Mouse (Mus musculus): ENCODE results near the gene Prr23a3.

Gene Prr23a3

DNA sequence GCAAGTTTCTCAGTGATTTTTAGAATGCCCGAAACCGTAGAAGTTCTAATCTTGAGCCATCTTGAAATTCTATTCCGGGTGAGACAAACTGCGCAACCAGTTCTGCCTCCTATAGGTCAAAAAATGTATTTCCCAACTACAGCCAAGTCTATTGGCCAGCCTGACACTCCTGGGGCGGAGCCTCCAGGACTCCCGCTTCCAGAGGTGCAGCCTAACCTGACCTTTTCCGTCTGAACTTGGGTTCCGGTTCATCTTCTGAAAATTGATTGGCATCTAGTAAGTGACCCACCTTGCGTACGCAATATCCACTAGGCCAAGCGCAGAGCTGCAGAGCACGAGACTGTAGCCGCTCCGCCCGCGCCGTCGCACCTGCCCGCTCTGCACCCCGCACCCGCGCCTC is at the start of gene Prr23a3:
Prr23a3 (plus strand) TSS at position 197 of the 400 bp plus-strand sequence.
- DNase-seq (ENCODE audit: low read depth in 1 of 2, low spot score in 2 of 2) = no peak

DNA sequence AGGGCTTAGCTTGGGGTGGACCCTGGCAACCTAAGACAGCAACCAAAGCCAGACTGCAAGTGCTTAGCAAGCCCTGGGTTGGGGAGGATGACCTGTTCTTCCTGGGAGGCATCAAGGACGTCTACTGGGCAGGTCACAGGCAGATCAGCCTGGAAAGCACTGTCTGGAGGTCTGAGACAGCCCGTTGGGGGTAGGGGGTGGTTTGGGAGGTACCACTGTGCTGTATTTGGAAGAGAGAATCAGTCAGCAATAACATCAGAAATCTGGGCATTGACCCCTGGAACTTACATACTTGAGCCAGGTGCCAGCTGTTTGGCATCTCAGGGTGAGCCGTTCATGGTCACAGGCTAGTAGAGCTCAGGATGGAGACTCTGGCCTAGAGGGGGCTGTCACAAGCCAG is 48.5 kb upstream of the Prr23a3 start:
- DNase-seq (ENCODE audit: low read depth in 1 of 2, low spot score in 2 of 2) = no peak

DNA sequence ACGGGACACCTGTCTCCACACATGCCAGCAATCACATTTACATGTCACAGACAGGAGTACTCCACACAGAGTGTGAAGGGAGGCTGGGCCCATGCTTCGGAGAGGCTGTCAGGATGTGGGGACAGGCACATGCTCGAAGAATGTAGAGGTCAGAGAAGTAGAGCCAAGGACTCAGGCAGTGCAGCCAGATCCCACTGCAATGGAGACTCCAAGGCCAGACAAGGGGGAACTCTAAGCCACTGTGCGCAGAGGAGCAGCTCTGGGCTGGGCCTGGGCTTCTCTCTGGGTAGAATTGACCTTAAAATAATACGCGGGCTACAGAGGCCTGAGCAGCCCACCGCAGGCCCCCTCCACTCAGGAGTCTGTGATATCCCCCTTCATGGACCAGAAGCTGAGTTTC is 47.0 kb upstream of the Prr23a3 start:
- no peak for DNase-seq (ENCODE audit: low read depth in 1 of 2, low spot score in 2 of 2)

DNA sequence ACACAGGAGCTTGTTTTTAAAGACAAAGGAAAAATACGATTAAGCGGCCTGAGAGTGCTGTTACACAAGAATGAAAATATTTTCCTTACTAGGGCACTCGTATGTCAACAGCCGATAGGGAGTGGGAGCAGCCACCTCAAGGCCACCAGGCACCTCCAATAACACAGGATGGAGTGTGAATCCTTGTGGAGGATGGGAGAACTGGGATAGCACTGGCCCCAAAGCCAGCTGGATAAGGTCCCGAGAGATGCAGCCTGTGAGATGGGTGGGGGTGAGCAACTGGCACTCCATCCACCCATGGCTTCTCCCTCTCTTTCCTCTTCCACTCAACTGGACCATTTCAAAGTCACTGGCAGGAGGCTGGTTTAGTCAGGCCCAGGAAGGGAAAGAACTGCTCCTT is 45.6 kb upstream of the Prr23a3 start:
- no peak for DNase-seq (ENCODE audit: low read depth in 1 of 2, low spot score in 2 of 2)

DNA sequence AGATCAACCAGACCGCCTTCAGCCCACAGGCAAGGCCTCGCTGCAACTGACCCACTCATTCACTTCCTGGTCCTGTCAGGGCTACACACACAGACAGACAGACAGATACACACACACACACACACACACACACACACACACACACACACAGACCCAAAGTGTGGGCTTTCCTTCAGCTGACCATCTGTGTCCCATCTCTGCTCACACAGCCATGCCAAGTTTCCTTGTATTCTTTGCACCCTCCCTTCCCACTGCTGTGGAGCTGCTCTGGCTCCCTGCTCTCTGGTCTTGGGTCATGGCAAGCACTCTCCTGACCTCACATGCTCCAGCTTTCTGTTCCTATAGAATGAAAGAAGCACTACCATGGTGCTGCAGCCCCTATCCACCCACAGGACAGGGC is 45.1 kb upstream of the Prr23a3 start:
- no peak for DNase-seq (ENCODE audit: low read depth in 1 of 2, low spot score in 2 of 2)

DNA sequence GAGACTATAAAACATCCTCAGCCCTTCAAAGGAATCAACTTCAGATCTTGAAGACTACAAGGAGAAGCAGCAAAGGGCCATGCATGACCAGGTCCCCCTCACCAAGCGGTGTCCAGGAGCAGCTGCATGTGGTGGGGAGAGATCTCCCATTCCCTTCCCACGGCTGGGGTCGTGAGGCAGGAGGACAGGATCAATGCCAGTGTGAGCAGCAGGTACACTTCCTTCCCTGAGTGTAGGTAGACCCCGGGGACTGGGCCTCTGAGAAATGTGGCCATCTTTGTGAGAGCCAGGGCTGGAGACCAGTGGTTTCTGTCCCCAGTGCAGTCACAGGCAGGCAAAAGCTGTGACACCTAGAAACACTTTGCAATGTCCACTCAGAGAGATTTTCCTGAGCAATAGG is 44.1 kb upstream of the Prr23a3 start:
- DNase-seq (ENCODE audit: low read depth in 1 of 2, low spot score in 2 of 2) = no peak

DNA sequence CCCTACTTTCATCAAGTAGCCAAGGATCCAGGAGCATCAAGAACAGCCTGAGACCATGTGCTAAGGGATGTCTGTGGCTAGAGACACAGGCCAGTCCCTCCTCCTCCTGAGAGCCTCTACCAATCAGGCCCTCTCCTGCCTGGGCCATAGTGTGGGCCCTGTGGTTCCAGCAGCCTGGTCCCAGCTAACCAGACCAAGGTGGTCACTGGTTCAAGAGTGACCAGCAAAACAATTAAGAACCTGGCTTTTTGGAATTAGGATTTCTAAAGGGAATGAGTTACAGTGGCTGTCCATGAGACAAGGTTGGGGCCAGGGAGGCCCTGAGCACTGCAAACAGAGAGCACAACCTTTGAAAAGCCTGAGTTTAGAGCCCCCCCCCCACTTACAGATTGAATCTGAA is 43.5 kb upstream of the Prr23a3 start:
- no peak for DNase-seq (ENCODE audit: low read depth in 1 of 2, low spot score in 2 of 2)

DNA sequence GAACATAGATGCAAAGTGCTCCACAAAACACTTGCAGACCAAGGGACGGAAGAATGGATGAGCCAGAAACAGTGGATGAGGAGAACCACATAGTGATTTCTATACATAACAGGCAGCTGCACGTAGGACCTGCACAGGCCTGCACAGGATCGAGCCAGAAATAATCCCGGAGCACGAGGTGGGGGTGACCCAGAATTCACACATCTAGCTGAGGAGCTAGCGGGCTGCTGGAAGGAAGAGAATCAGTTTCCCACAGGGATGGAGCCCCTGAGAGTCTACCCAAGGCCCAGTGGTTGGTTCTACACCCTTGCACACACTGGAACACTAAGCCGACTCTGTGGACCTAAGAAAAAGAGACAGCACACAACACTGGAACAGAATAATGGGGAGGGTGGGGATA is 40.8 kb upstream of the Prr23a3 start:
- no peak for DNase-seq (ENCODE audit: low read depth in 1 of 2, low spot score in 2 of 2)

DNA sequence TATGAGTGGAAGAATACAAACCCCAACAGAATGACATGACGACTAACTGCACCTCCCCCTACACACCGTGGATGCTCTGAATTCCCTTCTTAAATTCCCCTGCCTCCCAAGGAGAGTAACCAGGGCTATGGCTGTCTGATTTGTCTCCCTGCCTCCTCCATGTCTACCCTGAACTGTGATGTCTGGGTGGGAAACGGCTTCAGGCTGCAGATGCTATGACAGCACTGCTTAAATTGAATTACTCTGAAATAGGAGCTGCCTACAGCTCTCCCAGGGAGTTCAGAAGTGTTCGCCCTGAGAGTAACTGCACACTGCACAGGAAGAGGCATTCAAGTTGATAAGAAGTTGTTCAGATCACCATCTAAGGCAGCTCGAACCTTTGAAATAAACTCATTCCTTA is 35.1 kb upstream of the Prr23a3 start:
- no peak for DNase-seq (ENCODE audit: low read depth in 1 of 2, low spot score in 2 of 2)

DNA sequence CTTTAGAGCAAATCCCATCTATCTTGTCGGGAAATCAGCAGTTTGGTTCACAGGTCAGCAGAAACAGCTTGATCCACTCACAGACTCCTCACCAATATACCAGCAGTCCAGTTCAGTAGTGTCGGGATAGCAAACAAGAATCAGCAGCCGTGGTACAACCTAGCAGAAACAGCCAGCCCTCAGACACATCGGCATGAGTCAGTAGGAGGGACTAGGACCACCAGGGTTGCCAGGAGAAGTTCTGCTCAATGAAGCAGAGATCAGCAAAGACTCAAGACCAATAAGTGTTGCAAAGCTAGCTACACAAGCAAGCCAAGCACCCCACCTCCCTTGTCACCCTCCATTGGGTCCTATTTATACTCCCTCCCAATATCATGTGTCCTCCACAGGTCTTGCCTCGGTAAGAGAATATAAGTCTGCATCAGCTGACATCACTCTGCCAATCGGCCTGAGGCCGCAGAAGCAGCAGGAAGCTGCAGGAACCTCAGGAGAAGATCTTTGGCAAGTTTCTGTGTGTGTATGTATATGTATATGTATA is 27.0 kb upstream of the Prr23a3 start:
- no peak for DNase-seq (ENCODE audit: low read depth in 1 of 2, low spot score in 2 of 2)

DNA sequence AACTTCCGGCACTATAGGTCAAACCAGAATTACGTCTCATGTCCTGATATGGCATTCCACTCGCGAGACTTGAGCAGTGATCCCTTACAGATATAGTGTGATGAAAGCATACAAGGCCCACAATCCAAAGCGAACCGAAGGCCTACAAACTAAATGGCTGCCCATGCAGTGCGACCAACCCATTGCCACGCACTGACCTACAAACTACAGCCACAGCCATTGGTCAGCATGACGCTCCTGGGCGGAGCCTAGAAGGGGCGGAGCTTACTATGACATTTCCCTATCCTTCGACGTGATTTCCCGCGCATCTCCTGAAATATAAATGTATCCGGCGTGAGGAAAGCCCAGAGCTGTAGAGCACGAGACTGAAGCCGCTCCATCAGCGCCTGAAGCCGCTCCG is 22.4 kb upstream of the Prr23a3 start, which contains the start of gene Prr23a1:
Prr23a1 (plus strand) TSS at position 387 of the 400 bp plus-strand sequence.
- no peak for DNase-seq (ENCODE audit: low read depth in 1 of 2, low spot score in 2 of 2)

DNA sequence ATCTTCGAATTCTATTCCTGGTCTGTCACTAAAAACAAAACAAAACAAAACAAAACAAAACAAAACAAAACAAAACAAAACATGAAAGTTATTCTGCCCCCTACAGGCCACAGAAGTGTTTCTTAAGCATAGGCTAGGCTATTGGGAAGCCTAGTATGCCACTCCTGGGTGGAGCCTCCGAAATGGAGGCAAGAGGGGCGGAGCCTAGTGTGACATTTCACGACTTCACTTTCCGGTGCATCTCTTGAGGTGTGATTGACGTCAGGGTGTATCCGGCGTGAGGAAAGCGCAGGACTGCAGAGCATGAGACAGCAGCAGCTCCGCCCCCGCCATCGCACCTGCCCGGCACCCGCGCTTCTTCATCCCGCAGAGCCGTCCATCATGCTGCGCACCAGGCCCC is 8.4 kb upstream of the Prr23a3 start, which contains the start of gene Prr23a2:
Prr23a2 (plus strand) TSS at position 285 of the 400 bp plus-strand sequence.
- no peak for DNase-seq (ENCODE audit: low read depth in 1 of 2, low spot score in 2 of 2)

DNA sequence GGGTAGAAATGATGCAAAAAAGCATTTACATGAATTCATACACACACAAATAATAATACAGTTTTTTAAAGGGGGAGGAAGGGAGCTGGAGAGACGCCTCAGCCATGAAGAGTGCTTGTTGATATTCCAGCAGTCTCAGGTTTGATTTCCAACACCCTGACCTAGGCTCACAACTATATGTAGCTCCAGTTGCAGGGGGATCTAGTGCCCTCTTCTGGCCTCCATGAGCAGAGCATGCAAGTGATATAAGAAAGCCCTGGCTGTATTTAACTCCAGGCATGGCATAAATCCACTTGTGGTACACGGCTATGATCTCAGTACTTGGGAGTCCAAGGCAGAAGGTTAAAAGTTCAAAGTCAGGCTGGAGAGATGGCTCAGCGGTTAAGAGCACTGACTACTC is 1.1 kb upstream of the Prr23a3 start:
- DNase-seq (ENCODE audit: low read depth in 1 of 2, low spot score in 2 of 2) = no peak

DNA sequence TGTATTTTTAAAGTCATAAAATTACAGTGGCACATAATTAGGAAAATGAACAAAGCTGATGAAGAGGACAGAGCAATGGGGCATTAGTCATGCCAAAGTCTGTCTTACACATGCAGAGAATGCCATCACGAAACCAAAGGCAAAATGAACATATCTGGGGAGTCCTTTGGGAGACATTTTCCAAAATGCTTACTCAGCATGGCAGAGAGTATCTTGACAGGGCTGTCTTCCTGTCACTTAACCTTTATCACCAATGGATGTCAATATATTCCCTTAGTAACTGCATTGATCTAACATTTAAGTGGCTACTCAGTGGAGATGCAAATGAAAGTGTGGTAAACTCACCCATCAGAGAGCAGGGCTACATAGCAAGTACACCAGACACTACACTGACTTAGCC is 36.9 kb downstream of the Prr23a3 start:
- DNase-seq (ENCODE audit: low read depth in 1 of 2, low spot score in 2 of 2) = no peak

DNA sequence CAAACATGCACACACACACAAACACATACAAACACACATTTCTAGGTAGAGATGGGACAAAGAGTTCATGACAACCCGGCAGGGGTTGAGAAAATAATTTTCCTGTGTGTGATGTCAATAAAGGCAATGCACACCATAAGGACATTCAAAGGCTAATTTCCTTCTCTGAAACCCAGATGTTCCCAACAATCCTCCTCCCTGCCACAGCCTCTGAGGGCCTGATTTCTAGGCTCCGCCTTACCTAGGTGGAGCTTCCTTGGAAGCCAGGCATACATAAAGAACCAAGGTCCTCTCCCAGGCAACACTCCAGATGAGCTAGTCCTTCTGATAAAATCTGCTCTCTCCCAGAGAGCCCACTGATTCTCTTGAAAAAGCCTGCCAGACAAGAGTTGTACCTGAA is 38.3 kb downstream of the Prr23a3 start, which contains the start of gene 7420426K07Rik:
7420426K07Rik (plus strand) TSS at position 301 of the 400 bp plus-strand sequence.
- no peak for DNase-seq (ENCODE audit: low read depth in 1 of 2, low spot score in 2 of 2)

Measured in monocyte, adult 2 months (primary cell).